Mouse (Mus musculus) neural tube, embryonic 14.5 days (tissue): ENCODE measurements around the gene Wnt6. TPM values are rescaled to one million over a fixed set of nuclear protein-coding genes. Genes with fewer than 3 reads are reported as not detected.
"Not testable (repeated sequence)": the region's sequence is repeated elsewhere in the genome, so short reads cannot be mapped to it uniquely, and the experiment has no call there.

ENCODE experiments used
- ATAC-seq: fragments of 200-750 bp; cut with Nextera tagmentation; 2 replicates; pipeline ENCODE4 v1.8.0; 2017; ENCODE audit warnings: low read depth, mild to moderate bottlenecking, moderate TSS enrichment, moderate library complexity
- H3K27ac ChIP-seq: fragments of 300-500 bp; sonication (generic); 2 replicates; pipeline ENCODE4 v1.5.1; 2014; ENCODE audit warnings: low read depth, mild to moderate bottlenecking, control low read depth, low read length, moderate library complexity, mixed read lengths
- H3K27me3 ChIP-seq: fragments of 300-500 bp; sonication (generic); 2 replicates; pipeline ENCODE4 v1.6.1; 2014; ENCODE audit warnings: low read length; ENCODE audit not compliant: control insufficient read depth, insufficient read depth
- H3K36me3 ChIP-seq: fragments of 300-500 bp; sonication (generic); 2 replicates; pipeline ENCODE4 v1.6.1; 2014; ENCODE audit warnings: low read length, mixed read lengths; ENCODE audit not compliant: control insufficient read depth, insufficient read depth
- H3K4me1 ChIP-seq: fragments of 300-500 bp; sonication (generic); 2 replicates; pipeline ENCODE4 v1.6.1; 2014; ENCODE audit warnings: low read length; ENCODE audit not compliant: control insufficient read depth, insufficient read depth
- H3K4me2 ChIP-seq: fragments of 300-500 bp; sonication (generic); 2 replicates; pipeline ENCODE4 v1.6.1; 2014; ENCODE audit warnings: mild to moderate bottlenecking, low read depth, low read length, control low read depth
- H3K4me3 ChIP-seq: fragments of 300-500 bp; sonication (generic); 2 replicates; pipeline ENCODE4 v1.5.1; 2014; ENCODE audit warnings: low read depth, low read length, control low read depth, mixed read lengths
- H3K9ac ChIP-seq: fragments of 300-500 bp; sonication (generic); replicated peaks from 2 replicates; pipeline ENCODE4 v1.6.1; 2014; ENCODE audit warnings: low read depth, mild to moderate bottlenecking, control low read depth, low read length, mixed read lengths
- H3K9me3 ChIP-seq: fragments of 300-500 bp; sonication (generic); 2 replicates; pipeline ENCODE4 v1.6.1; 2016; ENCODE audit warnings: low read length; ENCODE audit not compliant: control insufficient read depth
- WGBS: fragments of 180-500 bp; shearing (Covaris S2); extraction: QIAGEN DNeasy Blood & Tissue Kit; methylation state at CpG from one replicate; pipeline ENCODE4 v1.1.7; 2014; 5-methylcytosine and 5-hydroxymethylcytosine counted together
- polyA plus RNA-seq: library from polyadenylated mRNA; unstranded; fragments of >200 nt; fragmentation: Nextera tagmentation; extraction: Ambion mirVana; gene quantifications from 2 replicates; pipeline ENCODE4 v1.2.1, GENCODE M21; 2014

Gene Wnt6
- polyA plus RNA-seq, 1 experiment from 2014 or later = not detected

GRCm38 (mm10) chr1:74806360-74807311 is 34.9 kb downstream of the Wnt6 start:
- H3K36me3 ChIP-seq = no peaks in the 10 kb centered on the region
- under 1% methylated on average over 38 of the region's 38 CpGs for WGBS
- peak overlapping the region; percentile 31 for H3K4me3 ChIP-seq
- H3K4me2 ChIP-seq = peak overlapping the region; percentile 64
- peak; percentile 32 for ATAC-seq
- no peaks in the 10 kb centered on the region for H3K9me3 ChIP-seq
- peak overlapping the region; percentile 17 for H3K9ac ChIP-seq
- H3K27me3 ChIP-seq = peaks cover 19% of the 10 kb centered on the region; the same call in 1 of the 2 replicates
- no peak overlapping the region for H3K27ac ChIP-seq
- peaks cover 22% of the 10 kb centered on the region for H3K4me1 ChIP-seq

- H3K4me1 ChIP-seq = peaks cover 22% of the 10 kb centered on the region
- H3K27me3 ChIP-seq = peaks cover 12% of the 10 kb centered on the region; the same call in 1 of the 2 replicates
- H3K9me3 ChIP-seq = no peaks in the 10 kb centered on the region
- H3K36me3 ChIP-seq = no peaks in the 10 kb centered on the region
- no peak overlapping the region for H3K9ac ChIP-seq
- H3K4me2 ChIP-seq = peak overlapping the region; percentile 64
- WGBS = 2% methylated on average over 23 of the region's 23 CpGs
- no peak overlapping the region for H3K27ac ChIP-seq
- H3K4me3 ChIP-seq = no peak overlapping the region
- peak; percentile 18; the same call in 1 of the 2 replicates for ATAC-seq
Measured at GRCm38 (mm10) chr1:74807551-74808071, 35.9 kb downstream of the Wnt6 start.

GRCm38 (mm10) chr1:74808078-74808477 is 36.4 kb downstream of the Wnt6 start:
- peaks cover 22% of the 10 kb centered on the region for H3K4me1 ChIP-seq

GRCm38 (mm10) chr1:74809007-74809406 is 37.3 kb downstream of the Wnt6 start:
- Histone ChIP-seq H3K4me3 (no peak overlapping the region), H3K4me2 (no peak overlapping the region), H3K9ac (no peak overlapping the region), H3K36me3 (no peaks in the 10 kb centered on the region), H3K27ac (no peak overlapping the region), H3K4me1 (peaks cover 16% of the 10 kb centered on the region), H3K9me3 (no peaks in the 10 kb centered on the region), H3K27me3 (peaks cover 9% of the 10 kb centered on the region; the same call in 1 of the 2 replicates)
- 54% methylated on average over 10 of the region's 10 CpGs for WGBS
- no peak for ATAC-seq

More at GRCm38 (mm10) chr1:74808078-74808477, 36.4 kb downstream of the Wnt6 start:
- no peak overlapping the region for H3K27ac ChIP-seq
- H3K9me3 ChIP-seq = no peaks in the 10 kb centered on the region
- peak; percentile 76 for ATAC-seq
- no peaks in the 10 kb centered on the region for H3K36me3 ChIP-seq
- H3K4me2 ChIP-seq = peak overlapping the region; percentile 64
- peaks cover 12% of the 10 kb centered on the region; the same call in 1 of the 2 replicates for H3K27me3 ChIP-seq
- whole genome bisulfite sequencing = 0% methylated on average over 16 of the region's 16 CpGs
- H3K4me3 ChIP-seq = no peak overlapping the region
- H3K9ac ChIP-seq = no peak overlapping the region

GRCm38 (mm10) chr1:74814931-74815647 is 43.4 kb downstream of the Wnt6 start:
- Histone ChIP-seq H3K36me3 (no peaks in the 10 kb centered on the region), H3K4me2 (no peak overlapping the region), H3K27ac (no peak overlapping the region), H3K4me3 (no peak overlapping the region), H3K27me3 (no peaks in the 10 kb centered on the region), H3K4me1 (0 out of 2 replicates have a peak, but pooled peaks cover 4% of the 10 kb centered on the region), H3K9me3 (no peaks in the 10 kb centered on the region), H3K9ac (no peak overlapping the region)
- ATAC-seq = no peak
- WGBS = 78% methylated on average over 9 of the region's 9 CpGs

GRCm38 (mm10) chr1:74815965-74816364 is 44.3 kb downstream of the Wnt6 start:
- H3K4me1 ChIP-seq, ATAC-seq, H3K9me3 ChIP-seq, H3K9ac ChIP-seq, H3K4me3 ChIP-seq, H3K27me3 ChIP-seq, H3K36me3 ChIP-seq, H3K4me2 ChIP-seq, H3K27ac ChIP-seq: not testable (repeated sequence)
- WGBS = 89% methylated on average over 6 of the region's 6 CpGs

GRCm38 (mm10) chr1:74816612-74817199 is 45.0 kb downstream of the Wnt6 start:
- H3K4me3 ChIP-seq = peak overlapping the region; percentile 64
- H3K9ac ChIP-seq = peak overlapping the region; percentile 79
- peak overlapping the region; percentile 90 for H3K27ac ChIP-seq
- H3K36me3 ChIP-seq = no peaks in the 10 kb centered on the region
- ATAC-seq = peak; percentile 91
- 5% methylated on average over 38 of the region's 38 CpGs for WGBS
- no peaks in the 10 kb centered on the region for H3K27me3 ChIP-seq
- 0 out of 2 replicates have a peak, but pooled peaks cover 4% of the 10 kb centered on the region for H3K4me1 ChIP-seq
- no peaks in the 10 kb centered on the region for H3K9me3 ChIP-seq
- peak overlapping the region; percentile 64 for H3K4me2 ChIP-seq

- Histone ChIP-seq H3K4me1 (0 out of 2 replicates have a peak, but pooled peaks cover 4% of the 10 kb centered on the region), H3K27me3 (no peaks in the 10 kb centered on the region), H3K4me3 (peak overlapping the region; percentile 64), H3K27ac (peak overlapping the region; percentile 90), H3K4me2 (peak overlapping the region; percentile 64), H3K9me3 (no peaks in the 10 kb centered on the region), H3K36me3 (no peaks in the 10 kb centered on the region), H3K9ac (peak overlapping the region; percentile 79)
- 10% methylated on average over 14 of the region's 14 CpGs for WGBS
- peak; percentile 41; the same call in 1 of the 2 replicates for ATAC-seq
Measured at GRCm38 (mm10) chr1:74817219-74817618, 45.5 kb downstream of the Wnt6 start.
